Mouse (Mus musculus) spleen, adult 18-20 months (tissue): ENCODE results near the gene Olfr1325.
"Not testable (repeated sequence)": the region's sequence is repeated elsewhere in the genome, so short reads cannot be mapped to it uniquely, and the experiment has no call there.

Experiments used
- DNase-seq, 2 experiments: peaks; one replicate each; pipeline ENCODE4 v3.0.0; 2022; ENCODE audit warnings: mixed read lengths in 2 of 2

The Olfr1325 gene

DNA sequence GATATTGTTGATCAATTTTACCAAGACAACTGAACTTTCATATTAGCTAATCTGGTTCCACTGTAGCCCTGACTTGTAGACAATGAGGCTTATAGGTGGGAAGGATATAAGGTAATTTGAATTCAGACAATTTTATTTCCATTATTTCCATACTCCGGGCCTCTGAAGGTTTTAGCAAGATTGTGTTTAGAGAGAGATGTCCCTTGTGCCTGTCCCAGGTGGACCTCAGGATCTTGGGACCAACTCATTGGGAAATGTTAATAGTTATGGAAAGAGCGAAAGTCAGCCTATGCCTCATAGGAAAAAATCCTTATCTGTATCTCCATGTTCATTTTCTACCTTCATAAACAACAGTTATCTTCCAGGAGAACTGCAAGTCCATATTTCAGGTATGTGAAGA is at the start of gene Olfr1325:
Gene Olfr1325, plus strand, starts transcription at position 301 of the 400 bp plus-strand sequence.
- DNase-seq: no peak

DNA sequence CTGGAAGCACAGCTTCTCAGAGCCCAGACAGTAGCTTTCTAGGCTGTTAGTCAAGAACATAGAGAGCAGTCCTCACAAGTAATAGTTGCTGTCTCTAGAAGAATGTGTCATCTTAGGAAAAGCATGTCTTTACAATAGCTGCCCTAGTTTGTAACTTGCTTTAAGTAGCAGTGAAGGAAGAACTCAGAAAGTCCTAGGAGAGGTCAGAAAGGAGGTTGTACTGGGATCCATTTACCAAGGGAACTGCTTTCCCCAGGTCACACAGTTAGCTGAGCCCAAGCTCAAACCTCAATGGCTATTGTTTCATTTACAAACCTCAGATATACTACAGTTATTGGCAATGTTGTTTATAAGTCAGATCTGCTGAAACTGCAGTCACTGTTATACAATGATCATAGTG is 17.7 kb upstream of the Olfr1325 start, which contains the start of gene Olfr1326-ps1:
Gene Olfr1326-ps1, minus strand, starts transcription at position 101 of the 400 bp plus-strand sequence.
- no peak for DNase-seq

DNA sequence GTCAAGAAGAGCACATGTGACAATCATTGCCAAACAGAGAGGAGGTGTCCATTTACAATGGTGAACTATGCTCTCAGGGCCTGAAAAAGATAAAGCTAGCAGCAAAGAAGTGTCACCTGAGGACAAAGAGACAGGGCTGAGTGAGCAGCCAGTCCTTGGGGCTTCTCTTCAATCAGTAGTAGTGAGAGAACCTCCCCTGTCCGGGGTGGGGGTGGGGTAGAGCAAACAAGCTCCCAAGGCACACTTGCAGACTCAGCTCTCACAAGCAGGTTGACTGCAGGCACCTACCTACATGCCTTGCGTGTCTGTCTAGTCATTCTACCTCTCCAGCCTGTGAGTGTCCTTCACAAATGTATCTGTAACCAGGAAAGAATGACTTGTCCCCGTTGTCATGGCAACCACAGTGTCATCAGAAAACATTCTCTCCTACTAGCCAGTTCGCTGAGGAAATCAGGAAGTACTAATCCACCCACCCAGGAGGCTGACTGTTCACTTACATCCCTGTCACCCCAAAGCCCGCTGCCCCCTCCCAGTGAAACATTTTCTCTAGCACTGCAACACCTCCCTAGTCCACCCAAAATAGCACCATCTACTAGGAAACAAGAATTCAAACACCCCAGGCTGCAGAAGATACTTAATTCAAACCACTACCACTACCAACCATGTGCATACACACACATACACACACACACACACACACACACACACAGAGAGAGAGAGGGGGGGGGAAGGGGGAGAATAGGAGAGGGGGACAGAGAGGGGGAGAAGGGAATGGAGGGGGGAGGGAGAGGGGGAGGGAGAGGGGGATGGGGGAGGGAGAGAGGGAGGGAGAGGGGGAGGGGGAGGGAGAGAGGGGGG is 53.2 kb downstream of the Olfr1325 start, which contains the start of gene Gm5640:
Gene Gm5640, minus strand, starts transcription at position 170 of the 858 bp plus-strand sequence.
- not testable (repeated sequence) for DNase-seq

DNA sequence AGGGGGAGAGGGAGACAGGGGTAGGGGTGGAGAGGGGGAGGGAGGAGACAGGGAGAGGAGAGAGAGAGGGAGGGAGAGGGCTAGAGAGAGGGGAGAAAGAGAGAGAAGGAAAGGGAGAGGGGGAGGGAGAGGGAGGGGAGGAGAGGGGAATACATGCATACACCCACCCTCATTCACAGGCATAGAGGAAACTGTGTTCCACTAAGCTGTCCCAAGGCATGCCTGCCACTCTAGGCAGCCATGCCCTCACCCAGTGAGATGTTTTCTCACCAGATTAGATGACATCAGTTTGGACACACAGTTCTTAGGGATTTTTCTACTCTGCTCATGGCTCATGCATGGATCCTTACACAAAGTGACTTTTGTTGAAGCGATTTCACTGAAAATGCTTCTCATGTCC is 53.9 kb downstream of the Olfr1325 start:
- DNase-seq: not testable (repeated sequence)
